Mouse (Mus musculus) hindbrain, embryonic 12.5 days (tissue): Measurements from ENCODE around the gene 4931429L15Rik. TPM values are rescaled to one million over a fixed set of nuclear protein-coding genes. Genes with fewer than 3 reads are reported as not detected.
A peak's percentile ranks its signal among the peaks of the same experiment; 100 is the strongest.

Experiments
- ATAC-seq: fragments of 200-750 bp; cut with Nextera tagmentation; 2 replicates; pipeline ENCODE4 v1.8.0; 2017; ENCODE audit warnings: moderate TSS enrichment; ENCODE audit not compliant: low FRiP score
- H3K27ac ChIP-seq: fragments of 300-500 bp; sonication (generic); 2 replicates; pipeline ENCODE4 v1.5.1; 2016; ENCODE audit warnings: mild to moderate bottlenecking
- H3K27me3 ChIP-seq: fragments of 300-500 bp; sonication (generic); 2 replicates; pipeline ENCODE4 v1.6.1; 2016; ENCODE audit warnings: mild to moderate bottlenecking
- H3K36me3 ChIP-seq: fragments of 300-500 bp; sonication (generic); 2 replicates; pipeline ENCODE4 v1.6.1; 2016; ENCODE audit warnings: mild to moderate bottlenecking
- H3K4me1 ChIP-seq: fragments of 300-500 bp; sonication (generic); 2 replicates; pipeline ENCODE4 v1.6.1; 2016
- H3K4me2 ChIP-seq: fragments of 300-500 bp; sonication (generic); replicated peaks from 2 replicates; pipeline ENCODE4 v1.6.1; 2016; ENCODE audit warnings: mild to moderate bottlenecking
- H3K4me3 ChIP-seq: fragments of 300-500 bp; sonication (generic); 2 replicates; pipeline ENCODE4 v1.5.1; 2016; ENCODE audit warnings: mild to moderate bottlenecking
- H3K9ac ChIP-seq: fragments of 300-500 bp; sonication (generic); 2 replicates; pipeline ENCODE4 v1.6.1; 2016; ENCODE audit warnings: mild to moderate bottlenecking, moderate library complexity
- H3K9me3 ChIP-seq: fragments of 300-500 bp; sonication (generic); replicated peaks from 2 replicates; pipeline ENCODE4 v1.6.1; 2016; ENCODE audit warnings: mild to moderate bottlenecking
- WGBS: fragments of 180-500 bp; shearing (Covaris S2); methylation state at CpG from one replicate; pipeline ENCODE4 v1.1.7; 2016; 5-methylcytosine and 5-hydroxymethylcytosine counted together
- polyA plus RNA-seq: library from polyadenylated mRNA; unstranded; fragments of >200 nt; fragmentation: Nextera tagmentation; extraction: Ambion mirVana; gene quantifications from 2 replicates; pipeline ENCODE4 v1.2.1, GENCODE M21; 2016

The 4931429L15Rik gene
- polyA plus RNA-seq, 1 experiment from 2014 or later = not detected

DNA sequence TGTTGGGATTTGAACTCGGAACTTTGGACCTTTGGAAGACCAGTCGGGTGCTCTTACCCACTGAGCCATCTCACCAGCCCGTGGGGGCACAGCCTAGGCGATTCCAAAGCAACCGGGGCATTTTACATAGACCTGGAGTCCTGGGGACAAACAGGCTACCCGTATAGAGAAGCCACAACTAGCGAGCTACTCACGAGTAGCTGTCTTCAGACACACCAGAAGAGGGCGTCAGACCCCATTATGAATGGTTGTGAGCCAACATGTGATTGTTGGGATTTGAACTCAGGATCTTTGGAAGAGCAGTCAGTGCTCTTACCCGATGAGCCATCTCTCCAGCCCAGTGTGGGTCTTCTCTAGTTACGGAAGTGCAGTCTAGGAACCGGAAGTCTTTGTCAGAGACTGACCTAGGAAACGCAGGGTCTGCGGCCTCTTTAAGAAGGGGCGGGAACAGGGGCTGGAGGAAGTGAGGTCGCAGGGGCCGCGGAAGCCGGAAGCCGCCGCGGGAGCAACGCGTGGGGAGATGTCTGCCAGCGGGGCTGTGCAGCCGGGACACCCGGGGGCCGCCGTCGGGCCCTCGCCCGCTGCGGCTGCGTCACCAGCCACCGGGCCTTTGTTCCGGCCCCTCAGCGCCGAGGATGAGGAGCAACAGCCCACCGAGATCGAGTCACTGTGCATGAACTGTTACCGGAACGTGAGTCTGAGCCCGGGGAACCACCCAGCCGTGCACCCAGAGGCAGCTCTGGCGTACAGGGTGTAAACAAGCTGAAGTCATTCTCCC lies 46.9 kb downstream of the 4931429L15Rik start, which contains the start of gene Zpr1:
Gene Zpr1, plus strand, starts transcription at position 388 of the 778 bp plus-strand sequence.
- Histone ChIP-seq H3K27ac (peak within 1 kb of the TSS; percentile 5), H3K9me3 (no peaks in the 10 kb centered on the region), H3K27me3 (peaks cover 25% of the 10 kb centered on the region), H3K9ac (peak within 1 kb of the TSS; percentile 78), H3K4me1 (peaks cover 15% of the 10 kb centered on the region), H3K4me3 (peak within 1 kb of the TSS; percentile 91), H3K4me2 (peak within 1 kb of the TSS; percentile 99), H3K36me3 (peaks cover 29% of the 10 kb centered on the region)
- ATAC-seq = peak; percentile 93
- 5% methylated on average over 45 of the region's 45 CpGs for WGBS

DNA sequence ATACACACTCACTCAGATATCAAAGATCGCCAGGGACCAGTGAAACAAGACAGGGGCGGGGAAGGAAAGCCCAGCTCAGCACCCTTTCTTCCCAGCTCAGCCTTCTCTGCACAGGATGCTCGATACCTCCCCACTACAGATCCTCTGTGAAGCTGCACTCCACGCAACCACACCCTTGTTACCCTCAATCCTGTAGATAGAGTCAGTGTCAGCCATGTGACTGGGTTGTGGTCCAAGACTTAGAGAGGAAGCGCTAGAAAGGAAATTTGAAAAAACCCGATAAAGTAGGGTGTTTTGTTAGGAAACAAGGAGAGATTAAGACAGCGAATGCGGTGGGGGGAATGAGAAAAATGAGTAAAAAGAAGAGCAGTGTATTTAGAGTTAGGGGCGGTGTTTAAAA lies 47.7 kb downstream of the 4931429L15Rik start:
- H3K9me3 ChIP-seq = no peaks in the 10 kb centered on the region
- ATAC-seq = no peak
- H3K4me3 ChIP-seq = no peak overlapping the region
- H3K36me3 ChIP-seq = peaks cover 22% of the 10 kb centered on the region
- H3K4me2 ChIP-seq = peak overlapping the region; percentile 99; the same call in 1 of the 2 replicates
- H3K27me3 ChIP-seq = peaks cover 25% of the 10 kb centered on the region
- no peak overlapping the region for H3K27ac ChIP-seq
- WGBS = 90% methylated on average over 9 of the region's 9 CpGs
- H3K9ac ChIP-seq = no peak overlapping the region
- H3K4me1 ChIP-seq = peaks cover 15% of the 10 kb centered on the region

DNA sequence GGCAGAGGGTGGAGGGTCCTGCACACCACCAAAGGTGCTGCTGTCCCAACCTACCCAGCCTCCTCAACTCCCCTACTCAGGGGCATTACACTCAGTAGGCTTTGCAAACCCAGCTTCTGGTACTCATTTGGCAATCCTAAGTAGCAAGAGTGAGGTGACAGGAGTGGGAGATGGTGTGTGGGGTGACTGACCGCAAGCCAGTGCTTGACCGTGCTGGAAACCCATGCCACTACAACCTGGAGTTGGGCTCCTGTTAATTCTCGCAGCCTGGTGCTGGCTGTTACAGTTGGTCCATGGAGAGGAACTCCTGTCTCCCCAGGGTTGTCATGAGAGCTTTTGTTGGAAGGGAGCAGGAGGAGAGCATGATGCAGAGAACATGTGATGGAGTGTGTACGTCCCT lies 49.0 kb downstream of the 4931429L15Rik start:
- peaks cover 15% of the 10 kb centered on the region for H3K4me1 ChIP-seq
- H3K4me2 ChIP-seq = no peak overlapping the region
- H3K9me3 ChIP-seq = no peaks in the 10 kb centered on the region
- H3K36me3 ChIP-seq = peaks cover 9% of the 10 kb centered on the region
- H3K9ac ChIP-seq = no peak overlapping the region
- WGBS = 94% methylated on average over 4 of the region's 4 CpGs
- no peak overlapping the region for H3K27ac ChIP-seq
- H3K27me3 ChIP-seq = peaks cover 25% of the 10 kb centered on the region
- H3K4me3 ChIP-seq = no peak overlapping the region
- no peak for ATAC-seq

DNA sequence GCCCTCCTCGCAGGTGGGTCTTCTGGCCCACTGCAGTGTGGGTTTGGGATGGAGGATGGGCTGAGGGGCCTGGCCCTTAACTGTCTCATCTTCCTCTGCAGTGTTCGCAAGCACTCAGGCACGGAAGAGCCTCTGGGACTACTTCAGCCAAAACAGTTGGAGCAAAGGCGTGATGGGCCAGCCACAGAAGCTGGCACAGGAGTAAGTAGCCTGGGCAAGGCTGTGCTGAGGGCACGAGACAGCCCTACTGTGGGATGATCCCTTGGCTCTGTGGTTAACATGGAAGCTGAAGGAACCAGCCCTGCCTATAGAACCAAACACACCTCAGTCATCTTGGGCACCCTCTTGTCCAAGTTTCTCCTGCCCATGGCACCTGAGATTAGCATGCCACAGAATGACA lies 50.7 kb downstream of the 4931429L15Rik start:
- Histone ChIP-seq H3K27me3 (peaks cover 25% of the 10 kb centered on the region), H3K4me3 (no peak overlapping the region), H3K9me3 (no peaks in the 10 kb centered on the region), H3K36me3 (no peaks in the 10 kb centered on the region), H3K9ac (no peak overlapping the region), H3K27ac (no peak overlapping the region), H3K4me2 (no peak overlapping the region), H3K4me1 (peaks cover 11% of the 10 kb centered on the region)
- ATAC-seq = no peak
- WGBS = 80% methylated on average over 5 of the region's 5 CpGs

DNA sequence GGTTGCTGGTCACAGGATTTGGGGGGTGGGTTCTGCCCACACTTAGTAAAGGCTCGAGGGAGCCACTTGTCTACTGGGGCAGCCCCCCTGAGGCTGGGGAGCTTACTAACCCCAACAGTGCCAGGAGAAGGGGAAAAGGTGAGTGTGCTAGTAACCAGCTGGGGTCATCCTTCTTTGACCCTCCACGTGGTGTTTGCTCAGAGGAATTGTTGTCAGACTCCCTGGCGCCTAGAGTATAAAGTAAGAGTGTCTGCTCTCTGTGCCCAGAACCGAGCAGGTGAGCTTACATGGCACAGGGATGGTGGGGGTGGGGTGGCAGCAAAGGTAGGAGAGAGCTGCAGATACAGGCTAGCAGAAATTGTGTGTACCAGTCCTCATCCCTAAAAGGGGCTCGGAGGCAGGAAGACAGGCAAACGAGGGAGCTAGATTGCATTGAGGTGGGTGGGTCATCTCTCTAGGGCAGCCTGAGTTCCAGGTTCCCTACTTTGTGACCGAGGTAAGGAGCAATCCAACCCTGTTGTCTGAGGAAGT lies 51.4 kb downstream of the 4931429L15Rik start, which contains the start of gene Apoa5:
Gene Apoa5, plus strand, starts transcription at position 291 of the 531 bp plus-strand sequence.
- H3K4me3 ChIP-seq = no peak within 1 kb of the TSS
- H3K36me3 ChIP-seq = no peaks in the 10 kb centered on the region
- no peak within 1 kb of the TSS for H3K4me2 ChIP-seq
- H3K9ac ChIP-seq = no peak within 1 kb of the TSS
- H3K27ac ChIP-seq = no peak within 1 kb of the TSS
- peaks cover 25% of the 10 kb centered on the region for H3K27me3 ChIP-seq
- H3K4me1 ChIP-seq = peaks cover 4% of the 10 kb centered on the region
- no peak for ATAC-seq
- WGBS = 60% methylated on average over 7 of the region's 7 CpGs
- H3K9me3 ChIP-seq = no peaks in the 10 kb centered on the region

DNA sequence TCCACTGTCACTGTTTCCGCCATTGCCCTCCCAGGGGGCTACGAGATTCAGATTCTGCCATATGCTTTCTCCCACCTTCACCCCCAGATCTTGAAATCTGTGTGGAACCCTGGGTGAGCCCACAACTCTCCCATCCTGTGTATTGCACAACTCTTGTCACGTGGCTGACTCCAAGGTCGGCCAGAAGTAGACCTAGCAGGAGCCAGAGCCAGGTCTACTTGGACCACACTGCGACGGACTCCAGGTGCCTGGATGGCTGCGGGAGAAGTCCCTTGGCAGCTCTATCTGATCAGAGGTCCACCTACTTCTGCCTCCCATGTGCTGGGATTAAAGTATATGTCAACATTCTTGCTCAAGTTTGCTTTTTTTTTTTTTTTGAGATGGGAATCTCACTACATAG lies 58.7 kb downstream of the 4931429L15Rik start:
- H3K9me3 ChIP-seq = no peaks in the 10 kb centered on the region
- no peaks in the 10 kb centered on the region for H3K4me1 ChIP-seq
- 88% methylated on average over 7 of the region's 7 CpGs for WGBS
- no peak overlapping the region for H3K9ac ChIP-seq
- no peak for ATAC-seq
- H3K36me3 ChIP-seq = no peaks in the 10 kb centered on the region
- no peaks in the 10 kb centered on the region for H3K27me3 ChIP-seq
- H3K4me3 ChIP-seq = no peak overlapping the region
- no peak overlapping the region for H3K27ac ChIP-seq
- no peak overlapping the region for H3K4me2 ChIP-seq

DNA sequence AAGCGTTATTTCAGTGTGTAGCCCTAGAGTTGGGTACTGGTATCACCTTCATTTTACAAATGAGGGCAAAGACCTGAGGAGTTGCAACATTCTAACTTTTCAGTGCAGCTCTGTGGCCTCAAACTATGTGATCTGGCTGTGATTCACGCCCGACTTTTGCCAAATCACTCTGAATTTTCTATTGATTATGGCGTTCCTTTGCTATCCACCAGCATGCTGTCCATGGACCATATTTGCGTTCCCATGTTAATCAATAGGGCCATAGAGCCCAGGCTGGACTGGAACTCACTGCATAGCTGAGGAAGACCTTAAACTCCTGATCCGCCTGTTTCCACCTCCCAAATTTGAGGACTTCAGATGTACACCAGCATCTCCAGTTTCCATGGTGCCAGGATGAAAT lies 60.7 kb downstream of the 4931429L15Rik start:
- no peaks in the 10 kb centered on the region for H3K4me1 ChIP-seq
- H3K9ac ChIP-seq = no peak overlapping the region
- no peak overlapping the region for H3K27ac ChIP-seq
- H3K4me2 ChIP-seq = no peak overlapping the region
- H3K4me3 ChIP-seq = no peak overlapping the region
- WGBS = 88% methylated on average over 6 of the region's 6 CpGs
- no peak for ATAC-seq
- H3K27me3 ChIP-seq = no peaks in the 10 kb centered on the region
- H3K9me3 ChIP-seq = no peaks in the 10 kb centered on the region
- H3K36me3 ChIP-seq = no peaks in the 10 kb centered on the region

DNA sequence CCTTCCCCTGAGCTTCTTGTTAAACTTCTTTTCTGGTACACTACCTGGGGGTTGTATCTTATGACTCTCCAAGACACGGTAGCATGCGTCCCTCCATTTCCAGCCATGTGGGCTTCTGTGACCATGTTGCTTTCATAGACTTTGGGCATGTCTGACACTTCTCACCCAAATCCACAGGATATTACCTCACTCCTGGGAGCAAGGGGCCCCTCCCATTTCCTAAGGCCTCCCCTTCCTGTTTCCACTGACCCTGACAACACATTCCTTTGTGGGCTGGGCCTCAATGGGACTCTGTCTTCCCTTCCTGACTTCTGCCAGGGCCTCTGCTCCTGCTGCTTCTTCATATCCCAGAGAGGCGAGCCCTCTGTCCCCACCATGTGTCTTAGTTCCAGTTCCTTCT lies 62.2 kb downstream of the 4931429L15Rik start:
- no peak for ATAC-seq
- Histone ChIP-seq H3K4me1 (no peaks in the 10 kb centered on the region), H3K9me3 (no peaks in the 10 kb centered on the region), H3K36me3 (no peaks in the 10 kb centered on the region), H3K4me3 (no peak overlapping the region), H3K4me2 (no peak overlapping the region), H3K27ac (no peak overlapping the region), H3K27me3 (peaks cover 3% of the 10 kb centered on the region; the same call in 1 of the 2 replicates), H3K9ac (no peak overlapping the region)
- WGBS = 83% methylated on average over 3 of the region's 3 CpGs

DNA sequence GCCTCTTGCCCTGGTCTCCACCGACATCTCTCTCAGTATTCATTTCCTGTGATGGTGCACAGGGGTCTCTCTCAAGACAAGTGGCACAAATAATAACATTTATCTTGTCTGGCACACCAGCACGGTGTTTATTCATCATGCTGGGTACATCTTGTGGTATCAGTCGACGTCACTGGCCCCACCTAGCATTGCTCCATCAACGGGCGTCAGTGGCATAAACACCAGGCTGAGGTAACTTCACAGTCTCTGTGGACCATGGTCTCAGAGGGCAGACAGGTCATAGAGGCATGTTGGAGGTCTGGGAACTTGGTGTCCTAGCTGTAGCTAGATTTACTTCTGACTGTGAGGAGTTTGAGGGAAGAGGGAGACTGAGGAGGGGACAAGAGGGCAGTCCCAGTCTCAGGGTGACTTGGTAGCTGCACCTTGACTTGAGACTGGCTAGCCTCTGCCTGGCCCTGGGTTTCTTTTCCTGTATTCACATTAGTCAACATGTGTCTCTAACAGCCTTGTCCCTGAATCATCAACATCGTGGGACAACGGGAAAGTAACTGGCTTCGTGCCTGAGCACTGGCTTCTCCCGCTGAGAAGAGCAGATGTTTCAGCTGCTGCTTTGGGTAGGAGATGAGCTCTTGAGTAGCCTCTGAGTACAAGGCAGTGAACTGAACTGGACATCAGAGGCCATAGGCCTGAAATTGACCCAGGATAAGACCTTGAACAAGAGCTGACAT lies 63.0 kb downstream of the 4931429L15Rik start:
- Histone ChIP-seq H3K4me1 (no peaks in the 10 kb centered on the region), H3K9me3 (no peaks in the 10 kb centered on the region), H3K27ac (no peak overlapping the region), H3K9ac (no peak overlapping the region), H3K4me2 (no peak overlapping the region), H3K36me3 (no peaks in the 10 kb centered on the region), H3K27me3 (peaks cover 3% of the 10 kb centered on the region; the same call in 1 of the 2 replicates), H3K4me3 (no peak overlapping the region)
- WGBS = 90% methylated on average over 10 of the region's 10 CpGs
- ATAC-seq = no peak

DNA sequence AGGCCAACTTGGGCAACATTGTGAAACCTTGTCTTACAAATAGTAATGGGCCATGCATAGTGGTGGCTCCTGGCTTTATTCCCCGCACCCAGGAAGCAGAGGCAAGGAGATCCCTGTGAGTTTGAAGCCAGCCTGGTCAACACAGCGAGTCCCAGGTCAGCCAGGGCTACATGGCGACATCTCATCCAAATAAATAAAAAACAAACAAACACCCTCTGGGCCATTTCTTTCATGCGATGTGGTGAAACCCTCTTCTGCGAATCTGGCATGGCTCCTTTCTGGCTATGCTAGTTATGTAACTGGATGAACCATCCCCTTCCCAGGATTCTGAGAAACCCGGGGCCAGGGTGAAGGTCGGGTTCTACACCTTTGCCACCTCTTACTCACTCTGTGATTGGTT lies 63.6 kb downstream of the 4931429L15Rik start:
- no peak overlapping the region for H3K4me2 ChIP-seq
- H3K36me3 ChIP-seq = no peaks in the 10 kb centered on the region
- no peak for ATAC-seq
- H3K4me3 ChIP-seq = no peak overlapping the region
- 90% methylated on average over 7 of the region's 7 CpGs for WGBS
- H3K9ac ChIP-seq = no peak overlapping the region
- H3K4me1 ChIP-seq = no peaks in the 10 kb centered on the region
- no peak overlapping the region for H3K27ac ChIP-seq
- H3K9me3 ChIP-seq = no peaks in the 10 kb centered on the region
- peaks cover 3% of the 10 kb centered on the region; the same call in 1 of the 2 replicates for H3K27me3 ChIP-seq
